Mouse (Mus musculus) lung, embryonic 16.5 days (tissue): Measurements from ENCODE around the gene Vstm4. TPM values are rescaled to one million over a fixed set of nuclear protein-coding genes. Genes with fewer than 3 reads are reported as not detected.

Source experiments
- ATAC-seq: fragments of 200-750 bp; cut with Nextera tagmentation; 2 replicates; pipeline ENCODE4 v1.8.0; 2017; ENCODE audit warnings: low read depth, mild to moderate bottlenecking, moderate library complexity
- H3K27ac ChIP-seq: fragments of 300-500 bp; sonication (generic); 2 replicates; pipeline ENCODE4 v1.5.1; 2014; ENCODE audit warnings: mild to moderate bottlenecking, control low read depth, low read length
- H3K27me3 ChIP-seq: fragments of 300-500 bp; sonication (generic); 2 replicates; pipeline ENCODE4 v1.6.1; 2014; ENCODE audit warnings: low read depth, low read length, mixed read lengths; ENCODE audit not compliant: control insufficient read depth, insufficient read depth
- H3K36me3 ChIP-seq: fragments of 300-500 bp; sonication (generic); 2 replicates; pipeline ENCODE4 v1.6.1; 2014; ENCODE audit warnings: low read length; ENCODE audit not compliant: control insufficient read depth, insufficient read depth
- H3K4me1 ChIP-seq: fragments of 300-500 bp; sonication (generic); replicated peaks from 2 replicates; pipeline ENCODE4 v1.6.1; 2014; ENCODE audit warnings: low read length, mixed read lengths; ENCODE audit not compliant: control insufficient read depth, insufficient read depth
- H3K4me2 ChIP-seq: fragments of 300-500 bp; sonication (generic); 2 replicates; pipeline ENCODE4 v1.6.1; 2014; ENCODE audit warnings: low read depth, low read length, control low read depth
- H3K4me3 ChIP-seq: fragments of 300-500 bp; sonication (generic); 2 replicates; pipeline ENCODE4 v1.5.1; 2014; ENCODE audit warnings: mild to moderate bottlenecking, low read length, control low read depth
- H3K9ac ChIP-seq: fragments of 300-500 bp; sonication (generic); 2 replicates; pipeline ENCODE4 v1.6.1; 2014; ENCODE audit warnings: low read length, control low read depth
- H3K9me3 ChIP-seq: fragments of 300-500 bp; sonication (generic); 2 replicates; pipeline ENCODE4 v1.6.1; 2016; ENCODE audit warnings: low read length; ENCODE audit not compliant: control insufficient read depth
- WGBS: fragments of 180-500 bp; shearing (Covaris S2); extraction: QIAGEN DNeasy Blood & Tissue Kit; methylation state at CpG from one replicate; pipeline ENCODE4 v1.1.7; 2014; 5-methylcytosine and 5-hydroxymethylcytosine counted together
- polyA plus RNA-seq: library from polyadenylated mRNA; unstranded; fragments of >200 nt; fragmentation: Nextera tagmentation; extraction: Ambion mirVana; gene quantifications from 2 replicates; pipeline ENCODE4 v1.2.1, GENCODE M21; 2015

The Vstm4 gene
- polyA plus RNA-seq, 1 experiment from 2014 or later, result 67.3 TPM

DNA sequence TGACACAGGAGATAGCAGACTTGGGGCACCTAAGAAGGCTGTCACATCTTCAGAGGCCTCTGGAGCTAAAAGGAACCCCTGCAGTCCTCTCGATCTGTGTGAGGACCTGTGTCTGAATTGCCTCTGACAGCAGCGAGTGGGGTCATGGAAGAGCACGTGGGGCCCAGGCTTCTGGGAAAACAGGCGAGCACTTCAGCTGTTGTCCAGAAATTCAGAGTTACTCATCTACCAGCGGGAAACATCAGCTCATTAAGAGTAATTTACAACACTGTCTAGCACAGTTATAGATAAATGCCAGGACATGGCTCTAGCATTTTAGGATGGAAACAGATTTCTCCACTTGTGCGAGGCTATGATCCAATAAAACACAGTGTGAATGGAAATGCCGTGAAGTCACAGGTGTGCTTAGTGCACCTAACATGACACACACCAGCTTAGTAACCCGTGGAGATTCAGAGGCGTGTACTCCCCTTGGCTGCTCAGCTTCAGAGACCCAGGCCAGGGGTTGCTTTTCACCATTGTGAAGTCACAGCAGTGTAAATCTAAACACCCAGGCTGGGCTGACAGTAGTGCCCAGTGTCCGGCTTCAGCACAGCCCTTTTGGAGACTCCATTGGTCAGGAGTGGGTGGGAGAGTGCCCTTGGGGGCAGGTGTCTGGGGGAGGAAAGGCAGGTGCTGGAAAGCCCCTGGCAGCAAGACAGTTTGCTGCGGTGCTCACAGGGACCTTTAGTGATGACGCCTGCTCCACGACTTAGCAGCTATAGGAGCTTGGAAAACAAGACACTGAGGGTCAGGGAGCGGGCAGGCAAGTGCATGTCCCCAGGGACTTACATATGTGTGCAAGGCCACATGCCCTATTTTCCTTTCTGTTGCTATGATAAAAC lies 32.0 kb upstream of the Vstm4 start:
- no peak for ATAC-seq
- Histone ChIP-seq H3K4me1 (peaks cover 40% of the 10 kb centered on the region), H3K27me3 (no peaks in the 10 kb centered on the region), H3K9ac (no peak overlapping the region), H3K4me2 (no peak overlapping the region), H3K36me3 (no peaks in the 10 kb centered on the region), H3K4me3 (no peak overlapping the region), H3K9me3 (no peaks in the 10 kb centered on the region), H3K27ac (peak overlapping the region; percentile 81)
- 35% methylated on average over 14 of the region's 14 CpGs for WGBS

DNA sequence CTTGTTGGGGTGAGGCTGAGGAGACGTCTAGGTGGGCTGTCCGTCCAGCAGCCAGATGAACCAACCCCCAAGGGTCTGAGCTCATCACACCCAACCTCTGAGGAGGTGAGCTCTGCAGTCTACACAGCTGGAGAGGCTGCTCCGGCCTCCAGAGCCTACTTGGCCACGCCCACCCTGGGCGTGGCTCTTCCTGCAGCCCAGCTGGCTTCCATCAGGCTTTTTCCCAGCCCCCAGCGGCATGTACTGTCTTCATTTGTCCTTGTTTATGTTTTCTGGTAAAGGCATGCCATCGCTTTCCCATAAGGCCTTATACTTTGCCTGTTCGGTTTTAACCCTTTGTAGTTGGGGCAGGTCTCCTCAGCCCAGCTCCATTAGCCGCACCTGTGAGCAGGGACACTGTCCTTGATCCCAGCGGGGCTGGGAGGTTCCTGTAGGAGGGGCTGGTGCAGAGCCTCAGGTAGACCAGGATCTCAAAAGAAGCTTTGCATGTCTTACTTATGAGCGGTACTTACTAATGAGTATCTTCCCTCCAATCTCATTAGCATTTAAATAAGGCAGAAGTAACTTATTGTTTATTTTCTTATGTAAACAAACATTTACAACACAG lies 31.0 kb upstream of the Vstm4 start:
- Histone ChIP-seq H3K27me3 (no peaks in the 10 kb centered on the region), H3K4me3 (no peak overlapping the region), H3K36me3 (no peaks in the 10 kb centered on the region), H3K4me1 (peaks cover 38% of the 10 kb centered on the region), H3K9ac (peak overlapping the region; percentile 18; the same call in 1 of the 2 replicates), H3K27ac (peak overlapping the region; percentile 81), H3K4me2 (peak overlapping the region; percentile 6), H3K9me3 (no peaks in the 10 kb centered on the region)
- peak; percentile 85 for ATAC-seq
- 4% methylated on average over 11 of the region's 11 CpGs for whole genome bisulfite sequencing

DNA sequence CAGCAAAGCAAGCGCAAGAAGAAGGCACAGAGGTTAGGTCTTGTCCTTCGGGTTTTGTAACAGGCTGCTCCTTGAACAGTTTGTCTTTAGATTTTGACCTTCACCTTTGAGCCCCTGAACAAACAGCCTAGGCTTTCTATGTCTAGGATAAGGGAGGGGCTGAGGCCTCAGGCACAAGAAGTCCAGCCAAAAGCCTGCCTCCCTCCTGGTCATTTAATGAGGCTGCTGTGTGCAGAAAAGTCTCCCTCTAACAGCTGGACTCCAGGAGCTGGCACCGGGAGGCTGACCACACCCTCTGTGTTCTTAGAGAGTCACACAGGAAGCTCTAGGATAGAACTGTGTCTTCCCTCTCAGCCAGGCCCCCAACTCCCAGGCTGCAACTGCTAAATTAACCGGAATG lies 29.4 kb upstream of the Vstm4 start:
- peak overlapping the region; percentile 93 for H3K27ac ChIP-seq
- H3K4me3 ChIP-seq, result no peak overlapping the region
- peaks cover 38% of the 10 kb centered on the region for H3K4me1 ChIP-seq
- no peak overlapping the region for H3K9ac ChIP-seq
- ATAC-seq, result peak; percentile 63
- WGBS, result 27% methylated on average over 4 of the region's 4 CpGs
- H3K4me2 ChIP-seq, result no peak overlapping the region
- no peaks in the 10 kb centered on the region for H3K27me3 ChIP-seq
- H3K9me3 ChIP-seq, result no peaks in the 10 kb centered on the region
- no peaks in the 10 kb centered on the region for H3K36me3 ChIP-seq

DNA sequence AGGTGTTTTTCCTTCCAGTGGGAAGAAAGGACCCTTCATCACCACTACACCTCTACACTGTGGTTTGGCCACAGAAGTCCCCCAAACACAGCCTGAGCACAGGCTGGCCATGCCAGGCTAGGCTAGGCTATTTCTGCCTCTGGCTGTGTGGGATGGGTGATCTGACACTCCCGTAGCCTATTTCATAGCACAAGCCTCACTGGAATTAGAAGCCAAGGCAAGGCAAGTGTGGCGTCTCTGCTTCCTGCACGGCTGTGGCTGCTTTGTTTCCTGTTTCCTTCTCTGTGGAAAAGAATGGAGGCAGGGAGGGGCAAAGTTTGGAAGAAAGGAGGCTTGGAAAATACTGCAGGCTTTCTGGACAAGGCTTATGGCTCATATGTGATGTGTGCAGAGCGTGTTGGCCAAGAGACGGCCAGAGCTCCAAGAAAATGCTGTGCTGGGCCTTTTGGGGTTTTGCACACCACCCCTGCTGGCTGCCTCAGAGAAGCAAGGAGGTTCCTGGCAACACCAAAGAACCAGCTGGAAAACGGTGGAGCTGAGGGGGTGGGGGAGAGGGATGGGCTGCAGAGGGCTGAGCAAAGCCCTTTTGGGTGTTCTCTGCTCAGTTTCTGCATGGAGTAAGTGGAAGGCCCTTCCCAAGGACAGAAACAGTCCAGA lies 28.4 kb upstream of the Vstm4 start:
- no peaks in the 10 kb centered on the region for H3K9me3 ChIP-seq
- ATAC-seq, result peak; percentile 77
- no peaks in the 10 kb centered on the region for H3K36me3 ChIP-seq
- no peaks in the 10 kb centered on the region for H3K27me3 ChIP-seq
- H3K27ac ChIP-seq, result peak overlapping the region; percentile 93
- peaks cover 38% of the 10 kb centered on the region for H3K4me1 ChIP-seq
- no peak overlapping the region for H3K9ac ChIP-seq
- 31% methylated on average over 6 of the region's 6 CpGs for WGBS
- H3K4me3 ChIP-seq, result no peak overlapping the region
- H3K4me2 ChIP-seq, result no peak overlapping the region

DNA sequence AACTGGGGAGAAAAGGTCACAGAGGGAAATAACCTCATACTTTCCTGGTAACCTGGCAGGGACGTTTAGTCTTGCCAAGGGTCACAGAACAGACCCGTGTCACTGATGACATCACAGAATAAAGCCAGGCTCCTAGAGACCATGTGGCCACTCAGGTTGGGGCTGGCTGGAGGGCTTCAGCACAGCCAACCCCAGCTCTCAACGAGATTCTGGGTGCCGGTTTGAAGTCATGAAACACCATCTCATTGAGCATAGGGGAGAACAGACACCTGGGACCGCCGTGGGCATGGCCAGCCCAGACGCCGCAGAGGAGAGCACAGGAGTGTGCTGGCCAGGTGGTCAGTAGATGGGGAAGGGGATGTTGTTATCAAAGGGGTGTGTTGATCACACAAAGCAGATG lies 22.7 kb upstream of the Vstm4 start, which contains the start of gene Fam170b:
Fam170b (plus strand) TSS at position 116 of the 400 bp plus-strand sequence.
- ATAC-seq, result no peak
- no peak within 1 kb of the TSS for H3K4me3 ChIP-seq
- WGBS, result 67% methylated on average over 8 of the region's 8 CpGs
- no peak within 1 kb of the TSS for H3K4me2 ChIP-seq
- no peak within 1 kb of the TSS for H3K27ac ChIP-seq
- no peak within 1 kb of the TSS for H3K9ac ChIP-seq
- no peaks in the 10 kb centered on the region for H3K36me3 ChIP-seq
- no peaks in the 10 kb centered on the region for H3K4me1 ChIP-seq
- H3K27me3 ChIP-seq, result no peaks in the 10 kb centered on the region
- no peaks in the 10 kb centered on the region for H3K9me3 ChIP-seq

DNA sequence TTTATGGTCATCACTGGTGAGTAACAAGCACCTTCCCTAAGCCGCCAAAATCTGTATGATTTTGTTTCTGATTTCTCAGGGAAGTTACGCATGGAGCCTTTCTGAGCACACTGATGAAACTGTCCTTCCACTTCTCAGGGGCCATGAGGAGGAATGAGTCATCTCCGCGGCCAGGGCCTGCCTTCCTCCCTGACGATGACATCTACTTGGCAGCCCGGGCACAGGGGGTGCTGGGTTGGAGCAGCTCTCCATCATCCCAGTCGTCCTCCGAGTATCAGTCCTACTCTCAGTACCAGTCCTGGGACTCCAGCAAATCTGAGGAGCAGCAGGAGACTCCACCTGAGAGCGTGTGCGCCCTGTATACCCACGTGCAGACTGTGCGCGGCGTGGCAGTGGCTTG lies 21.4 kb upstream of the Vstm4 start:
- H3K4me2 ChIP-seq, result no peak overlapping the region
- ATAC-seq, result no peak
- H3K9ac ChIP-seq, result no peak overlapping the region

DNA sequence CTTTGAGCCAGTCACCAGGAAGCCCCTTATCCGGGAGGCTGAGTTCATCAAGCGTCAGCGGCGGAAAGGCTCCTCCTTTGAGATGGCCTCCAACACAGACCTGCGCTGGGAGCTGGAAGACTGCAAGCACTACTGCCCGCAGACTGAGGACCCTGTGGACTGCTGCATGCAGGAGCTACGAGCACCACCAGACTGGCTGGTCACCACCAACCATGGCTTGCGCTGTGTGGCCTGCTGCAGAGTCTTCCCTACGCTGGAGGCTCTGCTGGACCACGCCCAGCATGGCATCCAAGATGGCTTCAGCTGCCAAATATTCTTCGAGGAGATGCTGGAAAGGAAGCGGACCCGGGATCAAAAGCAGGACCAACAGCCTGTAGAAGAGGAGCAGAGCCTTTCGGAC lies 21.0 kb upstream of the Vstm4 start:
- Histone ChIP-seq H3K9me3 (no peaks in the 10 kb centered on the region), H3K36me3 (no peaks in the 10 kb centered on the region), H3K27me3 (no peaks in the 10 kb centered on the region), H3K27ac (no peak overlapping the region), H3K4me1 (no peaks in the 10 kb centered on the region; the same call in 1 of the 2 replicates), H3K4me3 (no peak overlapping the region), H3K4me2 (no peak overlapping the region), H3K9ac (no peak overlapping the region)
- WGBS, result 81% methylated on average over 14 of the region's 14 CpGs
- no peak for ATAC-seq

More for the DNA sequence above, 21.4 kb upstream of the Vstm4 start:
- 68% methylated on average over 14 of the region's 14 CpGs for WGBS
- no peak overlapping the region for H3K4me3 ChIP-seq
- H3K27me3 ChIP-seq, result no peaks in the 10 kb centered on the region
- no peaks in the 10 kb centered on the region; the same call in 1 of the 2 replicates for H3K4me1 ChIP-seq
- no peaks in the 10 kb centered on the region for H3K9me3 ChIP-seq
- no peaks in the 10 kb centered on the region for H3K36me3 ChIP-seq
- H3K27ac ChIP-seq, result no peak overlapping the region

DNA sequence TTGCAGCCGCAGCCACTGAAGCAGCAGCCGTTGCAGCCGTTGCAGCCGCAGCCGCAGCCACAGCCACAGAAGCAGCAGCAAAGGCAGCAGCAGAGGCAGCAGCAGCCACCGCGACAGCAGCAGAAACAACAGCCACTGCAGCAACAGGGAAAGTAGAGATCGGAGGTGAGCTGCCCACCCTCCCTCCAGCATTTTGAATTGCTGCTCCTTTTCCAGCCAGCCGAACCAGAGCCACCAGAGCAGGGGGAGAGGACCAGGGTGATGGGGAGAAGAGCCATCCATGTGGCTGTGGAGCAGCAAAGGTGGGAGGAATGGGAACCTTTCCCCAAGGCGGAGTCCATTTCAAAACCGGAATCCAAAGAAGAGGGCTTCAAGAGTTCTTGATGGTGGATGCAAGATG lies 20.4 kb upstream of the Vstm4 start:
- H3K4me3 ChIP-seq, result no peak overlapping the region
- H3K4me2 ChIP-seq, result no peak overlapping the region
- no peaks in the 10 kb centered on the region for H3K27me3 ChIP-seq
- no peaks in the 10 kb centered on the region for H3K9me3 ChIP-seq
- ATAC-seq, result no peak
- H3K36me3 ChIP-seq, result no peaks in the 10 kb centered on the region
- H3K27ac ChIP-seq, result no peak overlapping the region
- H3K9ac ChIP-seq, result no peak overlapping the region
- WGBS, result 89% methylated on average over 11 of the region's 11 CpGs
- no peaks in the 10 kb centered on the region; the same call in 1 of the 2 replicates for H3K4me1 ChIP-seq

DNA sequence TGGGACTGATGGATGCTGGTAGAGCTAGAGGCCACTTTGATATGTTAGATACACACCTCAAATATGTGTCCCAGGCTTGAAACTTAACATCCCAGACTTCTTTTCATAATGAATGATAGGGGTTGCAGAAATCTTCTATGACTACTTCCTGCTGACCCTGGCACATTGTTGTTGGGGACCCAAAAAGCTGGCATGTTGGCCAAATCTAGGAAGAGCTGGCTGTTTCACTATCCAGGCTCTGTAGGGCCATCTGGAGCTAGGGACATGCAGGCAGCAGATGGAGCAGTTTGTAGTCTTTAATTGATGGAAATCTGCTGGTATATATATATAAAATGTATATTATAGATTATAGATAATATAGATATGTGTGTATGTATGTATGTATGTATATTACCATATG lies 14.5 kb upstream of the Vstm4 start:
- no peak overlapping the region for H3K4me2 ChIP-seq

More for the DNA sequence above, 14.5 kb upstream of the Vstm4 start:
- H3K27ac ChIP-seq, result no peak overlapping the region
- H3K36me3 ChIP-seq, result no peaks in the 10 kb centered on the region
- H3K27me3 ChIP-seq, result no peaks in the 10 kb centered on the region
- no peaks in the 10 kb centered on the region for H3K9me3 ChIP-seq
- no peak for ATAC-seq
- H3K4me1 ChIP-seq, result no peaks in the 10 kb centered on the region; the same call in 1 of the 2 replicates
- no peak overlapping the region for H3K9ac ChIP-seq
- H3K4me3 ChIP-seq, result no peak overlapping the region
